Mouse (Mus musculus) heart, adult 2 months (tissue): ENCODE results near the gene Naalad2.

Experiments used
- CTCF ChIP-seq: fragments of 200-600 bp; IDR thresholded peaks from 2 replicates; pipeline ENCODE4 v1.8.1; 2022; ENCODE audit warnings: antibody characterized with exemption, mild to moderate bottlenecking, moderate library complexity
- EP300 ChIP-seq: fragments of 200-500 bp; IDR thresholded peaks from 2 replicates; pipeline ENCODE4 v1.6.1; 2011; ENCODE audit warnings: low read depth, low read length, control low read depth; ENCODE audit not compliant: insufficient read depth
- POLR2A ChIP-seq: fragments of 200-500 bp; IDR thresholded peaks from 2 replicates; pipeline ENCODE4 v1.6.1; 2011; ENCODE audit warnings: mild to moderate bottlenecking, low read depth, low read length, control low read depth; ENCODE audit not compliant: insufficient read depth

DNA sequence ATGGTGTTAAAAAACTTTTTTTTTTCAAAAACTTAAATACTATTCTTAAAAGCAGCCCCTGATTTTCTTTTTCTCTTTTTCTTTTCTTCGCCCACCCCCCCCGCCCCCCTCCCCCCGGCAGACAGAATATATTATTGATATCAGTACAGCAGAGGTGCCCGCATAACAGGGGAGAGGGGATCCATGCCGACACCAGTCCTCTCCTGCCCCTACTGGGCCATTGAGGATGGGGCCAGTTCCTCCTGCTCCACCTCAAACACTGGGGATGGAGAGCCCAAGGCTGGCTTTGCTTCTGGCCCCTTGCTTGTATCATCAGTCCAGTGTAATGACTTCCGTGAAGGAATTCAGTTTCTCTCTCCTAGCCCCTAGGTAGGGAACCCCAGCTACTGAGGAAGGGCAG is 104.5 kb downstream of the Naalad2 start:
- TF ChIP-seq EP300 = no peak
- no peak for TF ChIP-seq CTCF
- TF ChIP-seq POLR2A = no peak
